Mouse (Mus musculus): Measurements from ENCODE around the gene Hsd3b7. TPM values are rescaled to one million over a fixed set of nuclear protein-coding genes. Genes with fewer than 3 reads are reported as not detected.

The Hsd3b7 gene
- polyA plus RNA-seq, 1 experiment from 2014 or later = 37.3 TPM

DNA sequence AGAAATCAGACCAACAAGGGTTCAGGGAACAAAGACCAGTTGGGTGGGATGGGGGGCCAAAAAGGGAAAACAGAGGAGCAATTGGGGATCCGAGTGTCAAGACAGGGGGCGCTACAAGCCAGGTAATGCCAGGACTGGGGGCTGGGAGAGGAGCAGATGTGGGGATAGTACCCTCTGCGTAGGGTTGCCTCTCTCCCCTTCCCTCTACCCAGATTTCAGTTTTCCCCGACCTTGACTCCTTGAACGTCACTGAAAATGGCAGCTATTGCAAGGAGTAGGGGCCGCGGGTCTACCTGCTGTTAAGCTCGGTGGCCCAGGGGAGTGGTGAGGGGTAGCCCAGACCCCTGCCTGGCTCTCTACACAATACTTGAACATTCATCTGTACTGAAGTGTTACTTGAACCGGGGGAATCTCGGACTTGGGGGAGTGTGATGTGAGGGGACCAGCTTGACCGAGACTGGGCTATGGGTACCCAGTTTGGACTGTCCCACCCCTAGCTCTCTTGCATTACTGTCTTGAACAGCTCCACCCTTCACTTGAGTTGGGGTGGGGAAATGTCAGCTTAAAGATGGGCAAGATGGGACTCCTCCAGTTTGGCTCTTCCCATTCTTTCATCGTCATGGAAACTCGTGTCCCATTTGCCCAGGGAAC lies 31.9 kb upstream of the Hsd3b7 start:
- ATAC-seq = 0 out of 2 replicates have a peak, but pooled peaks have one; percentile 1
- Histone ChIP-seq H3K36me3 (ENCODE audit: control insufficient read depth, insufficient read depth) (peaks cover 33% of the 10 kb centered on the region), H3K27me3 (replicated peaks; ENCODE audit: control insufficient read depth, insufficient read depth, low read length) (no peaks in the 10 kb centered on the region), H3K9me3 (ENCODE audit: control insufficient read depth) (no peaks in the 10 kb centered on the region), H3K4me1 (replicated peaks; ENCODE audit: control insufficient read depth, insufficient read depth, low read length) (peaks cover 3% of the 10 kb centered on the region; the same call in 1 of the 2 replicates), H3K27ac (ENCODE audit: low read depth, low read length) (no peak overlapping the region), H3K4me2 (replicated peaks; ENCODE audit: low read depth) (peak overlapping the region; percentile 97), H3K9ac (ENCODE audit: low read depth, low read length) (no peak overlapping the region), H3K4me3 (ENCODE audit: low read depth, low read length) (peak overlapping the region; percentile 80; the same call in 1 of the 2 replicates)
- TF ChIP-seq CTCF (IDR thresholded peaks at IDR 0.05; ENCODE audit: low read depth) = peak; percentile 47
- WGBS = 58% methylated on average over 13 of the region's 13 CpGs

- peak overlapping the region; percentile 80 for H3K4me3 ChIP-seq (ENCODE audit: low read depth, low read length)
- peak; percentile 79 for ATAC-seq
- under 1% methylated on average over 16 of the region's 16 CpGs for WGBS
- TF ChIP-seq CTCF (IDR thresholded peaks at IDR 0.05; ENCODE audit: low read depth) = no peak
- peaks cover 27% of the 10 kb centered on the region for H3K36me3 ChIP-seq (ENCODE audit: control insufficient read depth, insufficient read depth)
- peak overlapping the region; percentile 97 for H3K4me2 ChIP-seq (replicated peaks; ENCODE audit: low read depth)
- H3K9ac ChIP-seq (ENCODE audit: low read depth, low read length) = peak overlapping the region; percentile 84
- no peaks in the 10 kb centered on the region for H3K27me3 ChIP-seq (replicated peaks; ENCODE audit: control insufficient read depth, insufficient read depth, low read length)
- peaks cover 3% of the 10 kb centered on the region; the same call in 1 of the 2 replicates for H3K4me1 ChIP-seq (replicated peaks; ENCODE audit: control insufficient read depth, insufficient read depth, low read length)
- H3K9me3 ChIP-seq (ENCODE audit: control insufficient read depth) = no peaks in the 10 kb centered on the region
- peak overlapping the region; percentile 79 for H3K27ac ChIP-seq (ENCODE audit: low read depth, low read length)
These were observed 31.3 kb upstream of the Hsd3b7 start for GRCm38 (mm10) chr7:127768997-127769593.

GRCm38 (mm10) chr7:127769651-127770038 lies 30.8 kb upstream of the Hsd3b7 start, which contains the start of gene Orai3:
Gene Orai3, plus strand, starts transcription at chr7:127769815.
- no peaks in the 10 kb centered on the region for H3K27me3 ChIP-seq (replicated peaks; ENCODE audit: control insufficient read depth, insufficient read depth, low read length)
- peaks cover 3% of the 10 kb centered on the region; the same call in 1 of the 2 replicates for H3K4me1 ChIP-seq (replicated peaks; ENCODE audit: control insufficient read depth, insufficient read depth, low read length)
- no peaks in the 10 kb centered on the region for H3K9me3 ChIP-seq (ENCODE audit: control insufficient read depth)
- peak within 1 kb of the TSS; percentile 79 for H3K27ac ChIP-seq (ENCODE audit: low read depth, low read length)
- WGBS = 1% methylated on average over 24 of the region's 24 CpGs
- peak within 1 kb of the TSS; percentile 84 for H3K9ac ChIP-seq (ENCODE audit: low read depth, low read length)
- H3K4me2 ChIP-seq (replicated peaks; ENCODE audit: low read depth) = peak within 1 kb of the TSS; percentile 97
- no peak for TF ChIP-seq CTCF (IDR thresholded peaks at IDR 0.05; ENCODE audit: low read depth)
- peak within 1 kb of the TSS; percentile 80 for H3K4me3 ChIP-seq (ENCODE audit: low read depth, low read length)
- H3K36me3 ChIP-seq (ENCODE audit: control insufficient read depth, insufficient read depth) = peaks cover 21% of the 10 kb centered on the region
- peak; percentile 60 for ATAC-seq

- peak overlapping the region; percentile 84 for H3K9ac ChIP-seq (ENCODE audit: low read depth, low read length)
- TF ChIP-seq CTCF (IDR thresholded peaks at IDR 0.05; ENCODE audit: low read depth) = no peak
- peak; percentile 26 for ATAC-seq
- no peaks in the 10 kb centered on the region for H3K27me3 ChIP-seq (replicated peaks; ENCODE audit: control insufficient read depth, insufficient read depth, low read length)
- peaks cover 20% of the 10 kb centered on the region for H3K36me3 ChIP-seq (ENCODE audit: control insufficient read depth, insufficient read depth)
- H3K27ac ChIP-seq (ENCODE audit: low read depth, low read length) = peak overlapping the region; percentile 79
- no peaks in the 10 kb centered on the region for H3K9me3 ChIP-seq (ENCODE audit: control insufficient read depth)
- WGBS = 2% methylated on average over 27 of the region's 27 CpGs
- H3K4me3 ChIP-seq (ENCODE audit: low read depth, low read length) = peak overlapping the region; percentile 80
- H3K4me2 ChIP-seq (replicated peaks; ENCODE audit: low read depth) = peak overlapping the region; percentile 97
- H3K4me1 ChIP-seq (replicated peaks; ENCODE audit: control insufficient read depth, insufficient read depth, low read length) = peaks cover 3% of the 10 kb centered on the region; the same call in 1 of the 2 replicates
These were observed 30.1 kb upstream of the Hsd3b7 start for GRCm38 (mm10) chr7:127770039-127770905.

DNA sequence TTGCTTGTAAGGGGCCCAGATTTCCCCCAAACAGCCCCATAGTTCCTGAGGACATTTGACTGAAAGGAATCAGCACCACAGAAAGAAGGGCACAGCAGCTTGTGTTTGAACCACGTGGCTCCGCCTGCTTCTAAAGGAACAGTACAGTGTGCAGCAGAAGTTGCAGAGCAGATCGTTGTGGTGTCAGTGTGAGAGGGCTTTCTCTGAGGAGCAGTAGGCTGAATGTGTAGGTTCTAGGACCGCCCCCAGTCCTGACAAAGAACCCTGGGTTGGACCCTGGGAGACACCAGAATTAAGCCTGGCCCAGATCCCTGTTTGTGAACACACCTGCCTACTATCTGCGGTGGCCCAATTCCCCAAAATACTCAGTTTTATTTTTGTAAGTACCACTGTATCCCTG lies 29.1 kb upstream of the Hsd3b7 start:
- H3K9ac ChIP-seq (ENCODE audit: low read depth, low read length) = no peak overlapping the region
- peaks cover 13% of the 10 kb centered on the region for H3K36me3 ChIP-seq (ENCODE audit: control insufficient read depth, insufficient read depth)
- no peaks in the 10 kb centered on the region for H3K9me3 ChIP-seq (ENCODE audit: control insufficient read depth)
- no peak overlapping the region for H3K27ac ChIP-seq (ENCODE audit: low read depth, low read length)
- WGBS = 55% methylated on average over 5 of the region's 5 CpGs
- no peak for TF ChIP-seq CTCF (IDR thresholded peaks at IDR 0.05; ENCODE audit: low read depth)
- no peak overlapping the region for H3K4me2 ChIP-seq (replicated peaks; ENCODE audit: low read depth)
- no peak for ATAC-seq
- no peaks in the 10 kb centered on the region for H3K27me3 ChIP-seq (replicated peaks; ENCODE audit: control insufficient read depth, insufficient read depth, low read length)
- H3K4me3 ChIP-seq (ENCODE audit: low read depth, low read length) = no peak overlapping the region
- H3K4me1 ChIP-seq (replicated peaks; ENCODE audit: control insufficient read depth, insufficient read depth, low read length) = peaks cover 3% of the 10 kb centered on the region; the same call in 1 of the 2 replicates

- H3K27me3 ChIP-seq (replicated peaks; ENCODE audit: control insufficient read depth, insufficient read depth, low read length) = no peaks in the 10 kb centered on the region
- H3K4me2 ChIP-seq (replicated peaks; ENCODE audit: low read depth) = no peak overlapping the region
- peaks cover 11% of the 10 kb centered on the region for H3K36me3 ChIP-seq (ENCODE audit: control insufficient read depth, insufficient read depth)
- H3K4me1 ChIP-seq (replicated peaks; ENCODE audit: control insufficient read depth, insufficient read depth, low read length) = peaks cover 3% of the 10 kb centered on the region; the same call in 1 of the 2 replicates
- no peak for ATAC-seq
- H3K4me3 ChIP-seq (ENCODE audit: low read depth, low read length) = no peak overlapping the region
- H3K27ac ChIP-seq (ENCODE audit: low read depth, low read length) = no peak overlapping the region
- H3K9me3 ChIP-seq (ENCODE audit: control insufficient read depth) = no peaks in the 10 kb centered on the region
- WGBS = 35% methylated on average over 3 of the region's 3 CpGs
- H3K9ac ChIP-seq (ENCODE audit: low read depth, low read length) = no peak overlapping the region
- no peak for TF ChIP-seq CTCF (IDR thresholded peaks at IDR 0.05; ENCODE audit: low read depth)
These were observed 28.3 kb upstream of the Hsd3b7 start for GRCm38 (mm10) chr7:127772080-127772479.

Data from intestine, postnatal 0 days (tissue).